Mouse (Mus musculus) CH12.LX (cell line): ENCODE data around the gene Gdf10. TPM values are rescaled to one million over a fixed set of nuclear protein-coding genes. Genes with fewer than 3 reads are reported as not detected.
A peak's percentile ranks its signal among the peaks of the same experiment; 100 is the strongest.

Source experiments
- DNase-seq: peaks from one replicate; pipeline ENCODE4 v3.0.0-alpha.2; 2013; ENCODE audit errors: extremely low read depth
- H3K27ac ChIP-seq: 2 replicates; pipeline ENCODE4 v1.5.1; 2012; ENCODE audit warnings: low read depth, mild to moderate bottlenecking, control low read depth, moderate library complexity; ENCODE audit not compliant: insufficient read depth
- H3K27me3 ChIP-seq: replicated peaks from 2 replicates; pipeline ENCODE3; 2012; ENCODE audit warnings: inconsistent platforms
- H3K36me3 ChIP-seq, 2 experiments: replicated peaks in 1 of 2; 2 replicates each; pipeline versions ENCODE3 to v1.6.1; 2012; ENCODE audit warnings: inconsistent platforms in 1 of 2, low read length in 1 of 2, mild to moderate bottlenecking in 1 of 2, mixed read lengths in 1 of 2, moderate library complexity in 1 of 2; ENCODE audit not compliant: control insufficient read depth in 1 of 2, insufficient read depth in 1 of 2
- H3K4me1 ChIP-seq, 2 experiments: 2 replicates each; pipeline ENCODE4 v1.6.1; 2012; ENCODE audit warnings: inconsistent platforms in 1 of 2, moderate library complexity in 1 of 2; ENCODE audit not compliant: insufficient read depth in 2 of 2, control insufficient read depth in 1 of 2
- H3K4me2 ChIP-seq: 2 replicates; pipeline ENCODE4 v1.6.1; 2012; ENCODE audit warnings: low read depth, mild to moderate bottlenecking, control low read depth; ENCODE audit not compliant: poor library complexity, insufficient read depth, severe bottlenecking
- H3K4me3 ChIP-seq, 3 experiments: fragments of 150-350 bp in 1 of 3; sonication (generic) in 1 of 3; replicated peaks in 1 of 3; 2 replicates each; pipeline versions ENCODE3 to v1.5.1; 2011 to 2012; ENCODE audit warnings: low read depth in 2 of 3, low read length in 2 of 3, mild to moderate bottlenecking in 2 of 3, moderate library complexity in 2 of 3, control low read depth in 1 of 3, improper control_type of control experiment in 1 of 3, inconsistent platforms in 1 of 3, mixed read lengths in 1 of 3; ENCODE audit not compliant: poor library complexity in 1 of 3
- H3K79me2 ChIP-seq: replicated peaks from 2 replicates; pipeline ENCODE4 v1.6.1; 2012; ENCODE audit warnings: mild to moderate bottlenecking, moderate library complexity; ENCODE audit not compliant: control insufficient read depth, poor library complexity, insufficient read depth, severe bottlenecking; ENCODE audit errors: extremely low read depth
- H3K9ac ChIP-seq: 2 replicates; pipeline ENCODE4 v1.6.1; 2012; ENCODE audit warnings: low read depth, mild to moderate bottlenecking, control low read depth, moderate library complexity; ENCODE audit not compliant: insufficient read depth
- H3K9me3 ChIP-seq: replicated peaks from 2 replicates; pipeline ENCODE3; 2012; ENCODE audit warnings: low read length, inconsistent platforms, mixed read lengths
- CTCF ChIP-seq, 2 experiments: IDR thresholded peaks in 1 of 2; conservative IDR thresholded peaks in 1 of 2; 2 replicates each; pipeline ENCODE4 v1.5.1; 2011 to 2012; ENCODE audit warnings: low read depth in 2 of 2, low read length in 2 of 2, improper control_type of control experiment in 1 of 2, inconsistent platforms in 1 of 2, mild to moderate bottlenecking in 1 of 2, moderate library complexity in 1 of 2
- E2F4 ChIP-seq: IDR thresholded peaks from 2 replicates; pipeline ENCODE4 v1.6.1; 2011; ENCODE audit warnings: low read depth, low read length, improper control_type of control experiment; ENCODE audit not compliant: insufficient replicate concordance
- ELF1 ChIP-seq: IDR thresholded peaks from 2 replicates; pipeline ENCODE4 v1.6.1; 2014; ENCODE audit warnings: low read depth, mild to moderate bottlenecking, inconsistent platforms, low read length, improper control_type of control experiment
- ETS1 ChIP-seq: conservative IDR thresholded peaks from 2 replicates; pipeline ENCODE4 v1.6.1; 2012; ENCODE audit warnings: low read depth, mild to moderate bottlenecking, inconsistent platforms, low read length, improper control_type of control experiment, moderate library complexity
- HCFC1 ChIP-seq: IDR thresholded peaks from 2 replicates; pipeline ENCODE4 v1.6.1; 2012; ENCODE audit warnings: low read depth, mild to moderate bottlenecking, inconsistent platforms, low read length, improper control_type of control experiment
- IRF4 ChIP-seq: IDR thresholded peaks from 2 replicates; pipeline ENCODE4 v1.6.1; 2014; ENCODE audit warnings: low read depth, mild to moderate bottlenecking, inconsistent platforms, low read length, improper control_type of control experiment
- JUN ChIP-seq: IDR thresholded peaks from 2 replicates; pipeline ENCODE4 v1.6.1; 2011; ENCODE audit warnings: low read depth, mild to moderate bottlenecking, low read length, improper control_type of control experiment, moderate library complexity; ENCODE audit not compliant: insufficient read depth
- JUND ChIP-seq: conservative IDR thresholded peaks from 2 replicates; pipeline ENCODE4 v1.6.1; 2011; ENCODE audit warnings: low read depth, low read length, improper control_type of control experiment
- KAT2A ChIP-seq: IDR thresholded peaks from 2 replicates; pipeline ENCODE4 v1.6.1; 2012; ENCODE audit warnings: low read length, improper control_type of control experiment, inconsistent platforms; ENCODE audit not compliant: insufficient replicate concordance
- MAFK ChIP-seq: IDR thresholded peaks from 2 replicates; pipeline ENCODE4 v1.6.1; 2011; ENCODE audit warnings: low read length, improper control_type of control experiment; ENCODE audit not compliant: insufficient replicate concordance
- MXI1 ChIP-seq: IDR thresholded peaks from 2 replicates; pipeline ENCODE4 v1.6.1; 2011; ENCODE audit warnings: mild to moderate bottlenecking, low read depth, low read length, improper control_type of control experiment
- NRF1 ChIP-seq: IDR thresholded peaks from 2 replicates; pipeline ENCODE4 v1.6.1; 2014; ENCODE audit warnings: low read depth, mild to moderate bottlenecking, inconsistent platforms, low read length, improper control_type of control experiment, moderate library complexity
- POLR2A ChIP-seq: IDR thresholded peaks from 2 replicates; pipeline ENCODE4 v1.6.1; 2011; ENCODE audit warnings: low read depth, mild to moderate bottlenecking, improper control_type of control experiment, low read length
- POLR2AphosphoS2 ChIP-seq: IDR thresholded peaks from 2 replicates; pipeline ENCODE4 v1.6.1; 2011; ENCODE audit warnings: low read depth, low read length, improper control_type of control experiment
- RAD21 ChIP-seq: IDR thresholded peaks from 2 replicates; pipeline ENCODE4 v1.6.1; 2011; ENCODE audit warnings: low read depth, mild to moderate bottlenecking, low read length, improper control_type of control experiment, moderate library complexity
- SMC3 ChIP-seq: IDR thresholded peaks from 2 replicates; pipeline ENCODE4 v1.6.1; 2011; ENCODE audit warnings: low read depth, low read length, improper control_type of control experiment
- USF1 ChIP-seq: IDR thresholded peaks from 2 replicates; pipeline ENCODE4 v1.6.1; 2014; ENCODE audit warnings: low read depth, mild to moderate bottlenecking, inconsistent platforms, low read length, improper control_type of control experiment
- USF2 ChIP-seq: conservative IDR thresholded peaks from 2 replicates; pipeline ENCODE4 v1.6.1; 2011; ENCODE audit warnings: low read depth, low read length, improper control_type of control experiment
- ZC3H11A ChIP-seq: IDR thresholded peaks from 2 replicates; pipeline ENCODE4 v1.6.1; 2012; ENCODE audit warnings: low read depth, mild to moderate bottlenecking, inconsistent platforms, low read length, improper control_type of control experiment
- ZNF384 ChIP-seq: IDR thresholded peaks from 2 replicates; pipeline ENCODE4 v1.6.1; 2012; ENCODE audit warnings: low read depth, low read length, improper control_type of control experiment, inconsistent platforms
- dilution Hi-C: fragments of 300-500 bp; cut with MboI; formaldehyde crosslinking; loops from 2 replicates; pipeline ENCODE4 v1.14.3; 2020; ENCODE audit warnings: low sequenced_read_pairs; ENCODE audit not compliant: extremely low pct_unique_long_range_greater_than_20kb, extremely low pct_ligation_motif_present
- in situ Hi-C: fragments of 300-500 bp; cut with MboI; formaldehyde crosslinking; loops from 3 replicates; pipeline ENCODE4 v1.14.3; 2019; ENCODE audit warnings: low sequenced_read_pairs, low pct_ligation_motif_present, low pct_unique_long_range_greater_than_20kb, mixed read lengths
- polyA plus RNA-seq: library from polyadenylated mRNA; unstranded; fragments of >175 nt; gene quantifications from 2 replicates; pipeline ENCODE4 v1.2.1, GENCODE M21; 2012; ENCODE audit warnings: low read depth; ENCODE audit not compliant: insufficient read length
- total RNA-seq, 2 experiments: library from RNA; depleted of rRNA; stranded (reverse); fragments of 300-350 nt in 1 of 2; fragments of >200 nt in 1 of 2; gene quantifications; 2 replicates each; pipeline ENCODE4 v1.2.3; 2012 to 2014

The Gdf10 gene
- total and polyA plus RNA-seq, 3 experiments = not detected

DNA sequence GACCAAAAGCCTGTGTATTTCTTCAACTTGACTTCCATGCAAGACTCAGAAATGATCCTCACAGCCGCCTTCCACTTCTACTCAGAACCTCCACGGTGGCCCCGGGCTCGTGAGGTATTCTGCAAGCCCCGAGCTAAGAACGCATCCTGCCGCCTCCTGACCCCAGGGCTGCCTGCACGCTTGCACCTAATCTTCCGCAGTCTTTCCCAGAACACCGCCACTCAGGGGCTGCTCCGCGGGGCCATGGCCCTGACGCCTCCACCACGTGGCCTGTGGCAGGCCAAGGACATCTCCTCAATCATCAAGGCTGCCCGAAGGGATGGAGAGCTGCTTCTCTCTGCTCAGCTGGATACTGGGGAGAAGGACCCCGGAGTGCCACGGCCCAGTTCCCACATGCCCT, 8.5 kb downstream of the Gdf10 start:
- no peaks in the 10 kb centered on the region for H3K9me3 ChIP-seq

DNA sequence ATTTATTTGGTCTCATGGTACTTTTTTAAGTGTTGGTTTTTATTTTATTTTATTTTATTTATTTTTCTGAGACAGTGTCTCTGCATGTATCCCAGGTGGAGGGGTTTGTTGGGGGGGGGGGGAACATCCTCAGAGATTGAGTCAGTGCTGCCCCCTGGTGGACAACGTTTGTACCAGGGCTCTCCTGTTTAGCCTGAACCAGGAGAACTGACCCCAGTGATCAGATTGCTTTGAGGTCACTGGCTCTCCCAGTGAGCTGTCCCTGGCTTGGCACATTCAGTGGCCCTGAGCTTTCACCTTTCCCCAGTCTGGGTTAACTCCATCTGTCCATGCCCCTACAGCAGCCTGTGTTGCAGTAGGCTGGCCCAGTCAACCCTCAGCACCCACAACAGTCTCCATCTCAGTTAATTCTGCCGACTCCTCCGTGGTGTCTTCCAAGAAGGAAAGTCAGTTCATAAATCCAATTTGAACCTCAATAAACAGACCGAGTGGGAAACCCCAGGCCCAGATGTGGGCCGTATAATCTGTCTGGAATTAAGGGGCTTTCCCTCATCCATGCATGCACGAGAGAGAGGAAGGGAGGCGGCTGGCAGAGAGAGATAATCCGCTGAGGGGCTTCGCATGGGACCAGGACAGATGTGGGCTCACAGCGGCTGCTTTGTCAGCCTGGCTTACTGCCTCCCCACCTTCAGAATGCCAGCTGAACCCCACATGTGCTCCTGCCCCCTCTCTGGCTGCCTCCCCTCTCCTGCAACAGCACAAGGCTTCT, 9.7 kb downstream of the Gdf10 start:
- H3K9ac ChIP-seq = no peak overlapping the region
- DNase-seq = peak; percentile 55
- H3K27me3 ChIP-seq = peaks cover 4% of the 10 kb centered on the region
- H3K4me3 ChIP-seq = no peak overlapping the region
- in situ Hi-C loops = loop anchor here (10.0 kb wide), 1 partner anchor 258 kb away; no protein-coding TSS in a partner anchor
- TF ChIP-seq HCFC1 (no peak), RAD21 (peak; percentile 52), CTCF (conservative IDR thresholded peaks at IDR 0.05 in 1 of 2, IDR thresholded peaks at IDR 0.05 in 1 of 2; ENCODE audit: low read depth in 2 of 2, low read length in 2 of 2) (peak; percentile 48 to 68), SMC3 (peak; percentile 64), ZNF384 (no peak)
- H3K36me3 ChIP-seq = no peaks in the 10 kb centered on the region
- H3K27ac ChIP-seq = no peak overlapping the region
- no peak overlapping the region for H3K4me2 ChIP-seq
- no peaks in the 10 kb centered on the region for H3K79me2 ChIP-seq
- dilution Hi-C loops = no loop called here
- peaks cover 0 to 11% of the 10 kb centered on the region in 2 experiments; a peak in 2 of 4 replicates for H3K4me1 ChIP-seq
- H3K9me3 ChIP-seq = no peaks in the 10 kb centered on the region

More for the DNA sequence above, 8.5 kb downstream of the Gdf10 start:
- TF ChIP-seq JUN (no peak), USF2 (no peak), NRF1 (no peak), MXI1 (no peak), ETS1 (no peak), ELF1 (no peak), KAT2A (no peak), ZC3H11A (no peak), POLR2A (no peak), IRF4 (no peak), E2F4 (no peak), JUND (no peak), POLR2AphosphoS2 (no peak), USF1 (no peak), MAFK (no peak)
- dilution Hi-C loops (no loop called here), in situ Hi-C loops (loop anchor here (10.0 kb wide), 1 partner anchor 257 kb away; no protein-coding TSS in a partner anchor)
- no peak for DNase-seq
- Histone ChIP-seq H3K4me3 (no peak overlapping the region), H3K9ac (no peak overlapping the region), H3K79me2 (no peaks in the 10 kb centered on the region), H3K4me2 (no peak overlapping the region), H3K36me3 (no peaks in the 10 kb centered on the region), H3K27me3 (peaks cover 4% of the 10 kb centered on the region), H3K27ac (no peak overlapping the region), H3K4me1 (peaks cover 0 to 14% of the 10 kb centered on the region in 2 experiments; a peak in 2 of 4 replicates)
